Mouse (Mus musculus) A20 (cell line): ENCODE data around the gene Ambn.
"Not testable (repeated sequence)": the region's sequence is repeated elsewhere in the genome, so short reads cannot be mapped to it uniquely, and the experiment has no call there.

Experiments used
- DNase-seq: peaks from one replicate; pipeline ENCODE4 v3.0.0-alpha.2; 2011; ENCODE audit warnings: low read depth, low spot score

Gene Ambn

DNA sequence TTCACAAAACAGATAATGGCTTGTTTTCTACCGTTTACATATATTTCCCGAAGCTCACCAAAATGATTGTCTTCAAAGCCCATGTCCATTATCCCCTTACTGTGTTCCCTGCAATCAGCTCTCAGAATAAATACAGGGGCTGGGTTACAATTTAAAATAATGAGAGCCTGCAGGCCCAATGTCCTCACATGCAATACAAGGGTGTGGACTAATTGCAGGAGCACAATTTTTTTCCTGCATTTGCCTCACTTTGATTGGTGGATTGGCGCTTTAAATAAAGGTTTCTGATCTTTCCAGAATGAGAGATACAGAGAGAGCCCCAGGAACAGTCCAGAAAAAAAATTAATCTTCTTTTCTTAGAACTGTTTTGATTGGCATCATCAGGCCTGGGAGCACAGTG is at the start of gene Ambn:
Gene Ambn (plus strand): TSS at position 301 of the 400 bp plus-strand sequence.
- DNase-seq: no peak

DNA sequence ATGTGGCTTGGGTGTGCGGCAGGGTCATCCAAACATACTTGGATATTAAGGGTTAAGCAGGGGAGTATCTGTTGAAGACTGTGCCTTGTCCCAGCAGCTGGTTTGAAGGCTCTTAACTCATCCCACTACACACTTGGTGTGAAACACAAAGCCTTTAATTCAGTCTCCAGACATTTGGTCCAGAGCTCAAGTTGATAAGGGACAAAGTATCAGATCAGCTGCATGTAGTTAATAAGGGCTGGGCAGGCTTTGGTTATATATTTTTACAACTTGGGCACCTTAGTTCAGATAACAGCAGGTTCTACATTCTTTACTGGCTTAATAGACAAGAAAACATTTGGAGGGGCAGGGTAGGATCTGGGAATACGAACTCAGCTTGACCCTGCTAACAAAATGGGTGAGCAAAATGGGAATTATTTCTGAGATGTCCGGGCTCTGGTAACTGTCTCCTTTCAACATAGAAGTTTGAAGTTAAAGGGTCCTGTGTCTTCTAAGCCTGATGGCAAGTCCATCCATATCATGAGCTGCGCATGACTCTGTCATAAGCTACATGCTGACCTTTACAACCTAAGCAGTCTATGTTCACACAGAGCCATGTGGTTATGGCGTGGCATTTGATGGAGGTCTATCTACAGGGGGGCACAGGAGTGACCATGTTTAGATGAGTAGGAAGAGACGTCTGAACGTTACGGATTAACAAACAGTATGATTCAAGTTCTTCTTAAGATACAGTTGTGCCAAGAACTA is 35.3 kb upstream of the Ambn start:
- DNase-seq: no peak

DNA sequence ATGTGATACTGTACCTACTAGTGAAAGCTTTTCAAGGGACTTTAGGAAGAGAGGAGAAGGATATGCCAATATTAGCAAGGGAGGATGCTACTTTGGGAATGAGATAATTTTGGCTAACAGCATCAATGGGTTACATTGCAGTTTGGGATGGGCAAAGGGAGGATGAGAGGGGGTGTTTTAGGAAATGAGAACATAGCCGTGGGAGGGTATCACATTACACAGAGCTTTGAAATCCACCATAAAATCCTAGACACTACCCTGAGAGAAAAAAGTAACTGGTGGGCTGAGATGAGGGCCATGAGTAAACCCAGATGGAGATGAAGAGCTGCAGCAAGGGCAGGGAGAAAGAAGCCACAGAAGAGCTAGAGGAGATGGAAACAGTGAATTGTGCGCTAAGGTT is 30.9 kb upstream of the Ambn start:
- DNase-seq: not testable (repeated sequence)

DNA sequence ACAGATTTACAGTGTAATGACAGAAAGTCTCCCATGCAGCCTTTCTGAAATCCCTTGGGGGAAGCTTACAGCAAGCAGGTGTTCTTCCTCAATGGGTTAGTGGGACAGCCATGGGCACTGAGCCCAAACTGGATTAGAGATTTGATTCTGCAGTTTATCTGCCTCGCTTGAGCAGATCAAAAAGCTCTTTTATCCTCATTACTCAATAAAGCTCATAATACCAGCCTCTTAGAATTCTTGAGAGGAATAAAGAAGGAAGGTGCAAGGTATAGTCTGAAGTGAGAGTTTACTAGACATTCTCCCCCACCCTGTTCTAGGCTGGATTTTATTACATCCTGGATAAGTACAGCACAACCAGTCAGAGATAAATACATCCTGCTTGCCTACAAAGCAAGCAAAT is 29.0 kb upstream of the Ambn start:
- DNase-seq: no peak

GRCm38 (mm10) chr5:88467471-88467870 is 11.7 kb downstream of the Ambn start:
- no peak for DNase-seq

DNA sequence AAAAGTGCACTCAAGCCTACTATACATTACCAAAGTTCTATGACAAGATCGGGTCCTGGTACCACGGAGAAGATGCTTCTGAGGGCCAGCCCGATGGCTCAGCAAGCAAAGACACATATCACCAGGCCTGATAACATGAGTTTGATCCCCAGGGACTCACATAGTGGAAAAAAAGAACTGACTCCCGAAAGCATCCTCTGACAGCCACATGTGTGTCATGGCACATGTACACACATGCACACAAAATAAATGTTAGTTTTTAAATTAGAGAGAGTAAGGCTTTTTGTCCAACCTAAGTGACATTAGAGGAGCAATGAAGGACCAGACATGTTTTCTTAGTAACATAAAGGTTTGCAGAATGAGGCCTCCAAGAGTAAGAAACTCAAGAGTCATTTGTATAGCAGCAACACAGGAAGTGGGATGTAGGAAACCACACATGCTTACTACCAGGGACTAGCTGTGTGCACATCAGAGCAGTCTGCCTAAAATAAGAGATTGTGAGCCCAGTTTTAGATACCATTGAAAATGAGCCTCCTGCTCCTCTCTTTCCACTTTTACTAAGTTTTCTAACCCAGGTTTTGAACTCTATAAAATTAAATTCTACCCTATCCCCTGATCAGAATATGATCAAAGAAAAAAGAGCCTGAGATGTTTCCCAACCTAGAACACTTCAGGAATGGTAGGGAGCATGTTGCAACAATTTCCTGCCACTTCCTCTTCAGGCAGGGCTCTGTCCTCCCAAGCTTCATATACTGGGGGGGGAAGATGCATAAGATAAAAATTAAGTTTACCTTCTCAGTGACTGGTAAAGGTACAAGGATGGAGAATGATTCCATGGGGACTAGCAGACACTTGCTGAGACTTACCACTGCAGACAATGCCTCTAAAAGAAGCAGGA is 13.3 kb downstream of the Ambn start:
- DNase-seq: no peak

GRCm38 (mm10) chr5:88487675-88488074 is 31.9 kb downstream of the Ambn start, which contains the start of gene Enam:
Enam (plus strand) TSS chr5:88487975.
- no peak for DNase-seq

DNA sequence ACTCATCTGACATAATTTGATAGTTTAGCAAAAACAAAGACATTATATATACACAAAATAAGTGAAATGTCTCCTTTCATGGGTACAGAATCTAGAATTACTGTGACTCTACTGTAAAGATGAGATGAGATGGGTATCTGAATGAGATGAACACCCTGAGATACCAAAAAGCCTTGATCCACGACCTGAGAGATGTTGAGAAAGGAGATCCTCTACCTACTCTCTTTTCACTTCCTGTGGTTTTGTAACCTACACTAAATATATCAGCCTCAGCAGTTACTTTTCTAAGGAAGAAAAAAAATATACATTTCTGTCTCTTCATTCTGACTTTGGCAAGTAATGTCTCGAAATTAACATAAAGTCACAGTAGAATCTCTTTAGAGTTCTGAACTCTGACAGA is 33.2 kb downstream of the Ambn start:
- no peak for DNase-seq

- DNase-seq: no peak
Observed at GRCm38 (mm10) chr5:88491111-88491510, 35.3 kb downstream of the Ambn start.

GRCm38 (mm10) chr5:88499781-88500180 is 44.0 kb downstream of the Ambn start:
- DNase-seq: no peak

DNA sequence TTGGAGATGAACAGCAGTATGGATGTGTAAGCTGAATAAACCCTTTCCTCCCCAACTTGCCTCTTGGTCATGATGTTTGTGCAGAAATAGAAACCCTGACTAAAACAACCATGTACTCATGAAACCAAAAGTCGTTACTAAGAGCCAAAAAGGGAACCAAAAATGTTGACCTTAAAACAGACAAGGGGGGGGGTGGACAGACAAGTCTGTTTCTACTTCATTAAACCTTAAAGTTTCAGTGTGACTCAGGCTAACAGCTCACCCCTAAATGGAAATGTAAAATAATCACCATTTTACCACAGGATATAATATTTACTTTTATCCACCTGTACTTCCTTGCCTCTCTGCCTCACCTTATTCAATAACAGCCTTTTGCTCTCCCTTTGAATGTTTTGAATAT is 52.8 kb downstream of the Ambn start:
- DNase-seq: peak; percentile 89

DNA sequence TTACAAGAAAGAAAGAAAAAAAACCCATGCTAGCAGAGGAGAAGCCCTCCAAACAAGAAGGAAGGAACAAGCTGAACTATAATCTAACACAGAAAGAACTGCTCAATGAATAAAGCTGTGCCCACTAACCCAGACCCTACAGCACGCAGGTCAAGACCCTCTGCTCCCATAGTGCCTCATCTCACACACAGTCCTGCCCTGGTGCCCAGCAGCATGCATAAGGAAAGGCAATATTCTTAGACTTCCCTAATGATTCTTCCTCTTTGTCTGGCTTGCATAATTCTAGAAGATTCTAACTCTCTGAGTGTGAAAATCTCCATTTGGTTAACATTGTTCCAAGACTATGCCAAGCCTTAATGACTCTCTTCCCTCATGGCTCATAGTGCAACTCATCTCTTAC is 53.2 kb downstream of the Ambn start:
- DNase-seq: no peak
